Mouse (Mus musculus): ENCODE measurements at regions not wholly inside any gene's neighbourhood (a gene's known extent, or its start where the extent isn't known, plus 50 kb on each side); places are given as distances from the start of the nearest gene placed in this dataset.

DNA sequence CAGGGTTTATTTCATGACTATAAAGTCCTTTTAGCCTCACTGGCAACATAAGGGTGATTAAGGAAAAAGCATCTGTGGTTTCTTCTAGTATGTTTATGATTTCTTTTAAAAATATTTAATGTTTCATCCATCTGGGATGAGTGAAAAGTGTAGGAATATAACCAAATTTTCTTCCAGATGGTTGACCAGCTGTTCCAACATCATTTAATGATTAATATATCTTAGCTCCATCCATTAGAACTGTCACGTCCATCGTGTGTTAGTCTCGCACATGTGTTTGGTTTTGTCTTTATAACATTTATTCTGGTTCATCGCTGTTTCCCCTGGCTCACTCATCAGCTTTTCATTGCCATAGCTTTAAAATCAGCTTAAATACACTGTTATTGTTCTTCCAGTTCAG is 200.6 kb downstream of the Ktn1 start:
- ChIA-PET CTCF (no interaction called here), POLR2A (interaction anchor here in 2 of 4 experiments (1.2 kb wide), 2 partner anchors 9 kb away, joined by 3 to 4 read pairs; no protein-coding TSS in a partner anchor)

GRCm38 (mm10) chr14:47856280-47856765 is 208.1 kb downstream of the Ktn1 start:
- POLR2A ChIA-PET, result interaction anchor here in 3 of 4 experiments (0.6 to 8.0 kb wide), 27 partner anchors 14 to 1470 kb away, joined by 3 to 82 read pairs (median 4); no protein-coding TSS in a partner anchor
- CTCF ChIA-PET, result no interaction called here

GRCm38 (mm10) chr14:47857271-47857670 is 209.0 kb downstream of the Ktn1 start:
- CTCF ChIA-PET, result no interaction called here

GRCm38 (mm10) chr14:47857731-47858556 is 209.7 kb downstream of the Ktn1 start:
- POLR2A ChIA-PET, result interaction anchor here (0.5 to 8.0 kb wide), 53 partner anchors 9 to 476 kb away, joined by 3 to 82 read pairs (median 4); no protein-coding TSS in a partner anchor
- CTCF ChIA-PET, result interaction anchor here in 1 of 4 experiments (0.5 kb wide), 1 partner anchor 70 kb away, joined by 3 read pairs; no protein-coding TSS in a partner anchor

More at GRCm38 (mm10) chr14:47857271-47857670, 209.0 kb downstream of the Ktn1 start:
- POLR2A ChIA-PET, result interaction anchor here in 3 of 4 experiments (0.5 to 8.0 kb wide), 44 partner anchors 9 to 1471 kb away, joined by 3 to 82 read pairs (median 4); no protein-coding TSS in a partner anchor

- ChIA-PET POLR2A (interaction anchor here in 1 of 4 experiments (0.9 kb wide), 1 partner anchor 23 kb away, joined by 3 read pairs; no protein-coding TSS in a partner anchor), CTCF (interaction anchor here in 1 of 4 experiments (0.6 kb wide), 1 partner anchor 28 kb away, joined by 3 read pairs; no protein-coding TSS in a partner anchor)
Observed at GRCm38 (mm10) chr14:47862556-47862955, 214.3 kb downstream of the Ktn1 start.

- CTCF ChIA-PET, result interaction anchor here in 1 of 4 experiments (0.6 kb wide), 1 partner anchor 28 kb away, joined by 3 read pairs; no protein-coding TSS in a partner anchor
- POLR2A ChIA-PET, result interaction anchor here in 1 of 4 experiments (0.9 kb wide), 1 partner anchor 24 kb away, joined by 3 read pairs; no protein-coding TSS in a partner anchor
Observed at GRCm38 (mm10) chr14:47863067-47863466, 214.8 kb downstream of the Ktn1 start.

GRCm38 (mm10) chr14:47863701-47864100 is 215.5 kb downstream of the Ktn1 start:
- ChIA-PET POLR2A (interaction anchor here (0.6 to 0.7 kb wide), 4 partner anchors 17 to 111 kb away, joined by 3 to 7 read pairs (median 5); no protein-coding TSS in a partner anchor), CTCF (no interaction called here)

DNA sequence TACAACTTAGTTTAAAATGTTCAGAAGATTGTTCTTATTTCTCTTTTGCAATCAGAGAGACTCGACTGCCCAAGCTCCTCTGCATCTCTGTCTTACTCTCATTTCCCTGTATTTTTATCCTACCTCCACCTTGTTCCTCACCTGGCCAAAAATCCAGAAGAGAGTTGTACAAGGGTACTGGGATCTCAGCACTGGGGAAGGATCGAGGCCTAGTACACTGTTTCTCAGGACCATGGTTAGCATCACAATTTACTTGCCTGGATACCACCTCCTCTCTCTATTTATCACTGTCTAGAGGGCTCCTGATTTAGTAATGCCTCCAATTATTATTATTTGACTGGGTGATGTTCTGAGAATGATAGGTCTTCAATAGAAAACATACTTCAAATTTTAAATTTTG is 218.8 kb downstream of the Ktn1 start:
- POLR2A ChIA-PET, result no interaction called here
- CTCF ChIA-PET, result no interaction called here

GRCm38 (mm10) chr14:47868258-47868780 is 220.1 kb downstream of the Ktn1 start:
- ChIA-PET CTCF (no interaction called here), POLR2A (interaction anchor here in 2 of 4 experiments (1.2 to 1.8 kb wide), 2 partner anchors 10 to 11 kb away, joined by 4 to 5 read pairs; no protein-coding TSS in a partner anchor)

GRCm38 (mm10) chr14:47876585-47876984 is 228.3 kb downstream of the Ktn1 start:
- ChIA-PET CTCF (no interaction called here), POLR2A (no interaction called here)

DNA sequence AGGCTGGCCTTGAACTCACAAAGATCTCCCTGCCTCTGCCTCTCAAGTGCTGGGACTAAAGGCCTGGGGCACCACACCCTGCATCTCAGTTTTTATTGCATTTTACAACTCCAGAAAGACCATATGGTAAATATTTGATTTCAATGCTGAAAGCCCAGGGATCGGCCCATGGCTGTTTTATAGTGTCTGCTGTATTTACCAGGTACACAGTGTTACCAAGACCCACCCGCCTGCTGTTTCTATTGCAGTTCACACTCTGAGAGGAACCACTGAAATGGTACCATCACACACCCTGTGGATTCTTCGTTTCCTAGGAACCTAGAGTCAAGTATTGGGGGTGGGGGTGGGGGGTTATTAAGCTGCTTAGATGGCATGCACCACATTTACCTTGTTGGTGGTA is 228.9 kb downstream of the Ktn1 start:
- CTCF ChIA-PET, result no interaction called here
- POLR2A ChIA-PET, result interaction anchor here in 2 of 4 experiments (0.6 to 1.7 kb wide), 2 partner anchors 20 to 42 kb away, joined by 5 read pairs; no protein-coding TSS in a partner anchor

DNA sequence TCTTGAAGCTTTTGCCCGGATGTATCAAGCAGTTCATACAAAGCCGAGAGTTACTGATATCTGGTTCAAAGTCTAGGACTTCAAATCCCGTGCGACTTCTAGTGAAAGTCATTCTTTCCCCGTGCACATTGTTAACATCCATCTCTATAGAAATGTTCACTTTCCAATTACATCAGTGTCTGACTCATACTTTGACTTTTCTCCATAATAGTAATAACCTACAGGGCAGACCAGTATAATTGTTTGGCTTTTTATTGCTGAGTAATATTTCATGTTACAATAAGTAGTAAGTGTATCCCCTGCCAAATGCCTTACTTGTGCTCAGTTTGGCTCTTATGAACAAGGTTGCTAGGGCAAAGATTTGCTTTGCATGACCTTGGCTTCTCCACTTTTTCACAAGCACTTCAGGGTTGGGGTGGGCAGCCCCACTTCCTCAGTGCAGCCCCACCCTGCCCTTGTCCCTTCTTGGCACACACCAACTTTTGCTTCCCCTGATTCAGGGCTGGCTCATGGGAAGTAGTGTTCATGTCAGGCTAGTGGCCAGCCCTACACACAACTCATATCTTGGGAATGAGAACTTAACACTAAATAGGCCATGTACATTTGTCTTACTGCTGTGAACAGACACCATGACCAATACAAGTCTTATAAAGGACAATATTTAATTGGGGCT is 229.7 kb downstream of the Ktn1 start:
- ChIA-PET POLR2A (interaction anchor here in 2 of 4 experiments (0.6 to 1.7 kb wide), 2 partner anchors 20 to 41 kb away, joined by 5 read pairs; no protein-coding TSS in a partner anchor), CTCF (no interaction called here)

DNA sequence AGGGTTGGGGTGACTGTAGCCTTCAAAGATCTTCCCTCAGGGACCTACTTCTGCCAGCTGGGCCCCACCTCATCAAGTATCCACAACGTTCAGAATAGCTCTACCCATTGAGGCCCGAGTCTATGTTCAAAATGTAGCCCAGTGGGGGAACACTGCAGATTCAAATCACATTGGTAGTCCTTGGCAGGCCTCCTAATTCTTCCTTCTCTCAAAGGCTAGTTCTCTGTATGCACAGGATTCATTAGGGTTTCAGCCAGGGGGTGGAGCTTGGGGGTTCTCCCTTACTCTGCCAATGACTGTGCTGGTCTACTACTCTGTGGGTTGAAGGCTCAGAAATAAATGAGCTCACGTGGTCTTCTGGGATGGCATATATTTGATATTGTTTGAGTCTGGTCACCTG is 235.3 kb upstream of the Peli2 start:
- CTCF ChIA-PET, result no interaction called here
- POLR2A ChIA-PET, result no interaction called here

DNA sequence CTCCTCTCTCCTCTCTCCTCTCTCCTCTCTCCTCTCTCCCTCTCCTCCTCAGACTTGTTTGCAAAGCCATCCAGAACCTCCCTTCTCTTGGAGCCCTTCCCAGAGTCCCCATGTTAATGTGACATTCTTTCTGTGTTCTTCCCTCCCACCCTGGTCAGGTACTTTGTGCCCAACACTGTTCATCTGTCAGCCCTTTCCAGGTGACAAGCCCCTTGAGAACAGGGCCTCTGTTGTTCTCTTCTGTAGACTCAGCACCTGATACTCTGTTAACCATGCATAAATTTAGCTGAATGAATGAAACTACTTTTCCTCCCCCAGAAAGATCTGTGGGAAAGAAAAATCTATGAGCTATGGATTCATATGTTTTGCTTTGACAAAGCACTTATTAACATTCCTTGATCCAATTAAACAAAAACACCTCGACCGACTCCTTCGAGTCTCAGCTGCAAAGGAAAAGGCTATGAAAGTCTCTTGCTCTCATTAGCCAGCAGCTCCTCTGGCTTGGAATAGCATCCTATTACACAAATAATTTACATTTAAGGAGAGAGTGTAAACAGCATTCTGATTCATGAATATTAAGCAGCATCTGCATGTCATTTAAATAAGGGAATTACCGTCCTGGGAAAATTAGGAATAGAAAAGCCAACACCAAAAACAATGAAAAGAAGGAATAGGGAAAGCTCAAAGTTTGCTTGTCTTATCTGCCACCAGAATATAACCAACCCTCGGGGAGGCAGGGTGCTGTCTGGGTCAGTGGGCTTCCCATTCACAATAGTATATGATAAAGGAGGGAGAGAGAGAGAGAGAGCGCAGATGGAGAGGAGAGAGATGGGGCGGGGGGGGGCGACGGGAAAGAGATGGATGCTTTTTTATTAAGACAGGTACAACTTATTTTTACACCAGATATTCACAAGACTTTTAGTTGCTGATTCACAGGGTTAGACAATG is 230.1 kb upstream of the Peli2 start:
- ChIA-PET CTCF (interaction anchor here in 2 of 4 experiments (0.5 to 0.6 kb wide), 4 partner anchors 27 to 484 kb away, joined by 3 read pairs; no protein-coding TSS in a partner anchor), POLR2A (interaction anchor here in 2 of 4 experiments (1.1 to 1.2 kb wide), 2 partner anchors 32 to 33 kb away, joined by 3 to 4 read pairs; no protein-coding TSS in a partner anchor)

GRCm38 (mm10) chr14:47896581-47896980 is 224.0 kb upstream of the Peli2 start:
- POLR2A ChIA-PET, result no interaction called here
- CTCF ChIA-PET, result no interaction called here

DNA sequence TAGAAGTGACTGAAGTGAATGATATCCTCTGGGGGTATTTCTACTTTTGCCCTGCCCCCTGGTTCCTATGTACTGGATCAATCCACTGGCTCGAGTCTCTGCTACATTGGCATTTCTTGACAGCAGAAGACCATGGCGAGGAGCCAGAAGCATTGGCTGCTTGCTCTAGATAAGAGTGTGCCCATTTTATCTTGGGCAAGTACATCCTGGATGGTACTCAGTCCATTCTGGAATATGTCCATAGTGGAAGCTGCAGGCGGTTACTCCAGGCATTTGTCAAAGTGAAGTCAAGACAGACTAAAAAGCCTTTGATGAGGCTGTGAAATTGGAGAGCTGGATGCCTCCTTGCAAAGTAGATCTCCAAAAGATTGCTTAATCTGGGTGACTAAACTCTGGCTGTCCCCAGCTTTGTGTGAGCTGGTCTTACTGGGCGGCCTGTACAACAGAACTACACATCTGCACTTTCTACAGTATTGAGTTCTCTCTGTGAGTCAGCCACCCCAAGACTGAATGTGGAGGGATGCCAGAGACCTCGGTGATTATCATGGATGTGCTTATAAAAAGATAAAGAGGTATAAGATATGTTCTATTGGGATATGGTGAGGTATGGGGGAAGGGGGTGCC is 222.6 kb upstream of the Peli2 start:
- CTCF ChIA-PET, result no interaction called here
- POLR2A ChIA-PET, result no interaction called here

- CTCF ChIA-PET, result no interaction called here
Observed at GRCm38 (mm10) chr14:47898605-47899004, 222.0 kb upstream of the Peli2 start.

GRCm38 (mm10) chr14:47905334-47905733 is 215.3 kb upstream of the Peli2 start:
- ChIA-PET CTCF (interaction anchor here in 1 of 4 experiments (0.5 kb wide), 1 partner anchor 177 kb away, joined by 3 read pairs; no protein-coding TSS in a partner anchor), POLR2A (interaction anchor here in 1 of 4 experiments (1.5 kb wide), 1 partner anchor 48 kb away, joined by 3 read pairs; no protein-coding TSS in a partner anchor)

More at GRCm38 (mm10) chr14:47898605-47899004, 222.0 kb upstream of the Peli2 start:
- POLR2A ChIA-PET, result no interaction called here
